Mouse (Mus musculus): ENCODE data around the gene Fgfr2. TPM values are rescaled to one million over a fixed set of nuclear protein-coding genes. Genes with fewer than 3 reads are reported as not detected.

Fgfr2 gene
- polyA plus RNA-seq, 1 experiment from 2014 or later = 92.5 TPM

GRCm38 (mm10) chr7:130854684-130855292 lies 2268.4 kb downstream of the Fgfr2 start:
- WGBS = 73% methylated on average over 4 of the region's 4 CpGs
- Histone ChIP-seq H3K27ac (peak overlapping the region; percentile 50; the same call in 1 of the 2 replicates), H3K4me1 (replicated peaks) (peaks cover 34% of the 10 kb centered on the region), H3K9me3 (no peaks in the 10 kb centered on the region), H3K4me3 (no peak overlapping the region), H3K27me3 (ENCODE audit: insufficient read depth, poor library complexity, severe bottlenecking) (0 out of 2 replicates have a peak, but pooled peaks cover 4% of the 10 kb centered on the region), H3K36me3 (no peaks in the 10 kb centered on the region)
- DNase-seq (ENCODE audit: low spot score) = no peak

- 0 out of 2 replicates have a peak, but pooled peaks cover 3% of the 10 kb centered on the region for H3K4me1 ChIP-seq (replicated peaks)
- WGBS = 88% methylated on average over 17 of the region's 17 CpGs
- no peaks in the 10 kb centered on the region for H3K9me3 ChIP-seq
- no peak for DNase-seq (ENCODE audit: low spot score)
- no peaks in the 10 kb centered on the region for H3K36me3 ChIP-seq
- H3K27ac ChIP-seq = no peak overlapping the region
- H3K27me3 ChIP-seq (ENCODE audit: insufficient read depth, poor library complexity, severe bottlenecking) = no peaks in the 10 kb centered on the region
- no peak overlapping the region for H3K4me3 ChIP-seq
Observed at GRCm38 (mm10) chr7:130847164-130847718, 2275.9 kb downstream of the Fgfr2 start.

GRCm38 (mm10) chr7:130839380-130840100 lies 2283.6 kb downstream of the Fgfr2 start:
- no peaks in the 10 kb centered on the region for H3K9me3 ChIP-seq
- no peak overlapping the region for H3K4me3 ChIP-seq
- peaks cover 52% of the 10 kb centered on the region for H3K4me1 ChIP-seq (replicated peaks)
- no peak for DNase-seq (ENCODE audit: low spot score)
- H3K36me3 ChIP-seq = no peaks in the 10 kb centered on the region
- H3K27ac ChIP-seq = peak overlapping the region; percentile 85; the same call in 1 of the 2 replicates
- peaks cover 31% of the 10 kb centered on the region for H3K27me3 ChIP-seq (ENCODE audit: insufficient read depth, poor library complexity, severe bottlenecking)
- WGBS = 94% methylated on average over 12 of the region's 12 CpGs

GRCm38 (mm10) chr7:130838658-130839025 lies 2284.5 kb downstream of the Fgfr2 start:
- Histone ChIP-seq H3K4me3 (no peak overlapping the region), H3K27ac (peak overlapping the region; percentile 85), H3K36me3 (no peaks in the 10 kb centered on the region), H3K9me3 (no peaks in the 10 kb centered on the region), H3K27me3 (ENCODE audit: insufficient read depth, poor library complexity, severe bottlenecking) (peaks cover 39% of the 10 kb centered on the region), H3K4me1 (replicated peaks) (peaks cover 59% of the 10 kb centered on the region)
- 57% methylated on average over 3 of the region's 3 CpGs for WGBS
- DNase-seq (ENCODE audit: low spot score) = no peak

- Histone ChIP-seq H3K27ac (peak overlapping the region; percentile 85), H3K27me3 (ENCODE audit: insufficient read depth, poor library complexity, severe bottlenecking) (peaks cover 44% of the 10 kb centered on the region), H3K36me3 (no peaks in the 10 kb centered on the region), H3K4me3 (peak overlapping the region; percentile 18; the same call in 1 of the 2 replicates), H3K9me3 (no peaks in the 10 kb centered on the region), H3K4me1 (replicated peaks) (peaks cover 59% of the 10 kb centered on the region)
- peak; percentile 78 for DNase-seq (ENCODE audit: low spot score)
- WGBS = 20% methylated on average over 12 of the region's 12 CpGs
Observed at GRCm38 (mm10) chr7:130837941-130838657, 2285.1 kb downstream of the Fgfr2 start.

GRCm38 (mm10) chr7:130836066-130836465 lies 2287.1 kb downstream of the Fgfr2 start:
- Histone ChIP-seq H3K36me3 (no peaks in the 10 kb centered on the region), H3K4me1 (replicated peaks) (peaks cover 59% of the 10 kb centered on the region), H3K9me3 (no peaks in the 10 kb centered on the region), H3K27me3 (ENCODE audit: insufficient read depth, poor library complexity, severe bottlenecking) (peaks cover 54% of the 10 kb centered on the region), H3K27ac (peak overlapping the region; percentile 66; the same call in 1 of the 2 replicates), H3K4me3 (no peak overlapping the region)
- no peak for DNase-seq (ENCODE audit: low spot score)
- WGBS = 78% methylated on average over 9 of the region's 9 CpGs

GRCm38 (mm10) chr7:130834958-130835861 lies 2287.9 kb downstream of the Fgfr2 start:
- peak; percentile 68 for DNase-seq (ENCODE audit: low spot score)
- Histone ChIP-seq H3K27me3 (ENCODE audit: insufficient read depth, poor library complexity, severe bottlenecking) (peaks cover 56% of the 10 kb centered on the region), H3K9me3 (no peaks in the 10 kb centered on the region), H3K4me3 (peak overlapping the region; percentile 6; the same call in 1 of the 2 replicates), H3K27ac (peak overlapping the region; percentile 81), H3K36me3 (no peaks in the 10 kb centered on the region), H3K4me1 (replicated peaks) (peaks cover 59% of the 10 kb centered on the region)
- WGBS = 6% methylated on average over 18 of the region's 18 CpGs

GRCm38 (mm10) chr7:130834299-130834698 lies 2288.9 kb downstream of the Fgfr2 start:
- no peaks in the 10 kb centered on the region for H3K36me3 ChIP-seq
- H3K9me3 ChIP-seq = no peaks in the 10 kb centered on the region
- no peak overlapping the region for H3K4me3 ChIP-seq
- peaks cover 49% of the 10 kb centered on the region for H3K27me3 ChIP-seq (ENCODE audit: insufficient read depth, poor library complexity, severe bottlenecking)
- H3K27ac ChIP-seq = peak overlapping the region; percentile 23; the same call in 1 of the 2 replicates
- DNase-seq (ENCODE audit: low spot score) = peak; percentile 97
- peaks cover 54% of the 10 kb centered on the region for H3K4me1 ChIP-seq (replicated peaks)
- WGBS = 18% methylated on average over 21 of the region's 21 CpGs

GRCm38 (mm10) chr7:130831586-130831985 lies 2291.6 kb downstream of the Fgfr2 start:
- Histone ChIP-seq H3K27ac (no peak overlapping the region), H3K36me3 (no peaks in the 10 kb centered on the region), H3K4me1 (replicated peaks) (peaks cover 29% of the 10 kb centered on the region), H3K27me3 (ENCODE audit: insufficient read depth, poor library complexity, severe bottlenecking) (peaks cover 42% of the 10 kb centered on the region), H3K9me3 (no peaks in the 10 kb centered on the region), H3K4me3 (no peak overlapping the region)
- no peak for DNase-seq (ENCODE audit: low spot score)
- WGBS = 91% methylated on average over 5 of the region's 5 CpGs

- DNase-seq (ENCODE audit: low spot score) = no peak
- H3K4me3 ChIP-seq = no peak overlapping the region
- no peaks in the 10 kb centered on the region for H3K9me3 ChIP-seq
- WGBS = 87% methylated on average over 10 of the region's 10 CpGs
- H3K27ac ChIP-seq = no peak overlapping the region
- peaks cover 25% of the 10 kb centered on the region for H3K27me3 ChIP-seq (ENCODE audit: insufficient read depth, poor library complexity, severe bottlenecking)
- no peaks in the 10 kb centered on the region for H3K36me3 ChIP-seq
- 0 out of 2 replicates have a peak, but pooled peaks cover 4% of the 10 kb centered on the region for H3K4me1 ChIP-seq (replicated peaks)
Observed at GRCm38 (mm10) chr7:130828475-130828874, 2294.7 kb downstream of the Fgfr2 start.

- Histone ChIP-seq H3K4me3 (no peak overlapping the region), H3K27ac (no peak overlapping the region), H3K9me3 (no peaks in the 10 kb centered on the region), H3K4me1 (replicated peaks) (0 out of 2 replicates have a peak, but pooled peaks cover 4% of the 10 kb centered on the region), H3K27me3 (ENCODE audit: insufficient read depth, poor library complexity, severe bottlenecking) (peaks cover 20% of the 10 kb centered on the region), H3K36me3 (no peaks in the 10 kb centered on the region)
- DNase-seq (ENCODE audit: low spot score) = no peak
- WGBS = 90% methylated on average over 9 of the region's 9 CpGs
Observed at GRCm38 (mm10) chr7:130827844-130828403, 2295.2 kb downstream of the Fgfr2 start.

Measured in hindbrain, embryonic 10.5 days (tissue).